Mouse (Mus musculus): Measurements from ENCODE around the gene Bet1l.

DNA sequence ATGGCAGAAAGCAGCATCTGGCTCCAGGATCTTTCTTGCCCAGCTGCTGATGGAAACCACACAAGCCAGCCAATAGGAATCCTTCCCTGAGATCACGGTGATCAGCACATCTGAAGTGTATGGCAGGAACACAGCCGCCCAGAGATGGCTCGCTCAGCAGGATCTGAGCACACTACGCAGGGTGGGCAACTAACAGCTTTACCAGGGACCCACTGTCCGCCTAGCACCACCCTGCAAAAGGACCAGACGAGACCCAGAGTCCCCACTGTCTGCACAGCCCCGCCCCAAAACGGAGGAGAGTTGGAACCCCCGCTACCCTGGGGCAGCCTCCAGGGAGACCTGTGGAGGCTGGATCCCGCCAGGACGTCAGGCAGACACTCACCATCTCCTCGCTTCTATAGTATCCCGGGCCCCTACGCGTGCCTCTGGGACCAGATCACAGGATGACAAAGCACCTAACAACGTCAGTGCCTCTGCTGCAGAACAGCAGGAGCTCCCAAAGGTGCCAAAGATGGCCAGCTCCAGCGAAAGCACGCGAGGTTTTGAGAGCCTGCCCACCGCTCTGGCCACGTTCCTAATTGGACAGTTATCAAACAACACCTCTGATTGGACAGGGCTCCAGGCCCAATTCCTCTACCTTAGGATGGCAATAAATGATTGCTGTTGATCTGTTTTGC is 35.6 kb downstream of the Bet1l start, which contains the start of gene Zfp941:
- TF ChIP-seq CTCF (conservative IDR thresholded peaks at IDR 0.05; ENCODE audit: low read length), result no peak
- no peak; the same call in 1 of the 2 replicates for TF ChIP-seq NANOG (IDR thresholded peaks at IDR 0.05; ENCODE audit: borderline replicate concordance, low read length)

Measured in E14TG2a.4 (cell line).